Mouse (Mus musculus) adrenal gland, postnatal 4 days (tissue): ENCODE results near the gene Gm5460. TPM values are rescaled to one million over a fixed set of nuclear protein-coding genes. Genes with fewer than 3 reads are reported as not detected.

Experiments used
- DNase-seq, 2 experiments: peaks; one replicate each; pipeline ENCODE4 v3.0.0; 2021 to 2022; ENCODE audit warnings: low spot score in 2 of 2, mixed read lengths in 2 of 2
- long read RNA-seq, 2 experiments: library from polyadenylated mRNA; stranded (forward); transcript quantifications; one replicate each; pipeline ENCODE4 v2.0.0; 2021
- total RNA-seq, 2 experiments: library from RNA; stranded (reverse); gene quantifications; 2 replicates each; pipeline ENCODE4 v1.2.3; 2021

Gene Gm5460
- not detected for total RNA-seq
- long read RNA-seq, experiment 1: 0 reads
- long read RNA-seq, experiment 2: 0 reads

- DNase-seq: no peak
Measured at GRCm38 (mm10) chr14:34016381-34016780, at the start of gene Gm5460. Gene Gm5460 (plus strand): TSS chr14:34016758.

- DNase-seq: no peak
Measured at GRCm38 (mm10) chr14:33972679-33973078, 43.9 kb upstream of the Gm5460 start.

GRCm38 (mm10) chr14:33974752-33975151 is 41.8 kb upstream of the Gm5460 start:
- DNase-seq: no peak

- DNase-seq: no peak
Measured at GRCm38 (mm10) chr14:33977748-33978147, 38.8 kb upstream of the Gm5460 start.

- no peak for DNase-seq
Measured at GRCm38 (mm10) chr14:33978604-33979059, 37.9 kb upstream of the Gm5460 start, which contains the start of gene Zfp488. Gene Zfp488 (minus strand): TSS chr14:33978764.

GRCm38 (mm10) chr14:33989201-33989600 is 27.4 kb upstream of the Gm5460 start:
- no peak for DNase-seq

GRCm38 (mm10) chr14:33991971-33992370 is 24.6 kb upstream of the Gm5460 start:
- no peak for DNase-seq

- no peak for DNase-seq
Measured at GRCm38 (mm10) chr14:33993051-33993450, 23.5 kb upstream of the Gm5460 start.

GRCm38 (mm10) chr14:33993521-33994289 is 22.9 kb upstream of the Gm5460 start:
- DNase-seq: no peak

GRCm38 (mm10) chr14:33997427-33997826 is 19.1 kb upstream of the Gm5460 start:
- no peak for DNase-seq

GRCm38 (mm10) chr14:34000076-34000475 is 16.5 kb upstream of the Gm5460 start:
- DNase-seq: no peak

GRCm38 (mm10) chr14:34001445-34001844 is 15.1 kb upstream of the Gm5460 start:
- no peak for DNase-seq

- DNase-seq: no peak
Measured at GRCm38 (mm10) chr14:34002358-34002757, 14.2 kb upstream of the Gm5460 start.

- DNase-seq: no peak
Measured at GRCm38 (mm10) chr14:34015063-34015462, 1.5 kb upstream of the Gm5460 start, which contains the start of gene Gm30083. Gene Gm30083 (minus strand): TSS chr14:34015182.

- DNase-seq: no peak
Measured at GRCm38 (mm10) chr14:34016938-34017337, 380 bp downstream of the Gm5460 start.

- no peak for DNase-seq
Measured at GRCm38 (mm10) chr14:34026710-34027109, 10.2 kb downstream of the Gm5460 start.

- no peak for DNase-seq
Measured at GRCm38 (mm10) chr14:34033841-34034610, 17.5 kb downstream of the Gm5460 start.

GRCm38 (mm10) chr14:34041241-34041640 is 24.7 kb downstream of the Gm5460 start:
- DNase-seq: no peak

GRCm38 (mm10) chr14:34043341-34043740 is 26.8 kb downstream of the Gm5460 start:
- DNase-seq: no peak

- DNase-seq: no peak
Measured at GRCm38 (mm10) chr14:34050101-34050779, 33.7 kb downstream of the Gm5460 start.

- DNase-seq: no peak
Measured at GRCm38 (mm10) chr14:34052516-34052915, 36.0 kb downstream of the Gm5460 start, which contains the start of gene Antxrl. Gene Antxrl (plus strand): TSS chr14:34052707.
